Mouse (Mus musculus) kidney, embryonic 15.5 days (tissue): ENCODE measurements at regions not wholly inside any gene's neighbourhood (a gene's known extent, or its start where the extent isn't known, plus 50 kb on each side); places are given as distances from the start of the nearest gene placed in this dataset.

Experiments
- ATAC-seq: fragments of 200-750 bp; cut with Nextera tagmentation; replicated peaks from 2 replicates; pipeline ENCODE4 v1.8.0; 2017; ENCODE audit warnings: moderate TSS enrichment; ENCODE audit not compliant: low FRiP score
- H3K27ac ChIP-seq: fragments of 300-500 bp; sonication (generic); 2 replicates; pipeline ENCODE4 v1.5.1; 2015; ENCODE audit warnings: mild to moderate bottlenecking, inconsistent platforms
- H3K27me3 ChIP-seq: fragments of 300-500 bp; sonication (generic); 2 replicates; pipeline ENCODE4 v1.6.1; 2015; ENCODE audit warnings: inconsistent platforms
- H3K36me3 ChIP-seq: fragments of 300-500 bp; sonication (generic); 2 replicates; pipeline ENCODE4 v1.6.1; 2015; ENCODE audit warnings: inconsistent platforms
- H3K4me1 ChIP-seq: fragments of 300-500 bp; sonication (generic); 2 replicates; pipeline ENCODE4 v1.6.1; 2015; ENCODE audit warnings: inconsistent platforms
- H3K4me2 ChIP-seq: fragments of 300-500 bp; sonication (generic); 2 replicates; pipeline ENCODE4 v1.6.1; 2015; ENCODE audit warnings: moderate library complexity, mild to moderate bottlenecking, inconsistent platforms
- H3K4me3 ChIP-seq: fragments of 300-500 bp; sonication (generic); replicated peaks from 2 replicates; pipeline ENCODE4 v1.5.1; 2015; ENCODE audit warnings: mild to moderate bottlenecking, inconsistent platforms
- H3K9ac ChIP-seq: fragments of 300-500 bp; sonication (generic); 2 replicates; pipeline ENCODE4 v1.6.1; 2015; ENCODE audit warnings: mild to moderate bottlenecking, inconsistent platforms
- H3K9me3 ChIP-seq: fragments of 300-500 bp; sonication (generic); replicated peaks from 2 replicates; pipeline ENCODE4 v1.6.1; 2016; ENCODE audit warnings: inconsistent platforms
- WGBS: fragments of 180-500 bp; shearing (Covaris S2); methylation state at CpG from one replicate; pipeline ENCODE4 v1.1.7; 2015; ENCODE audit warnings: mixed read lengths; 5-methylcytosine and 5-hydroxymethylcytosine counted together

GRCm38 (mm10) chr1:50704639-50705038 is 195.8 kb upstream of the Tmeff2 start:
- no peaks in the 10 kb centered on the region for H3K36me3 ChIP-seq
- no peak overlapping the region for H3K27ac ChIP-seq
- 87% methylated on average over 2 of the region's 2 CpGs for WGBS
- ATAC-seq = no peak
- no peak overlapping the region for H3K9ac ChIP-seq
- H3K4me1 ChIP-seq = no peaks in the 10 kb centered on the region
- no peak overlapping the region for H3K4me2 ChIP-seq
- no peaks in the 10 kb centered on the region for H3K27me3 ChIP-seq
- no peaks in the 10 kb centered on the region for H3K9me3 ChIP-seq
- no peak overlapping the region for H3K4me3 ChIP-seq

- 72% methylated on average over 5 of the region's 5 CpGs for WGBS
- Histone ChIP-seq H3K4me3 (no peak overlapping the region), H3K9me3 (no peaks in the 10 kb centered on the region), H3K9ac (no peak overlapping the region), H3K36me3 (no peaks in the 10 kb centered on the region), H3K4me2 (no peak overlapping the region), H3K27ac (no peak overlapping the region), H3K27me3 (no peaks in the 10 kb centered on the region), H3K4me1 (no peaks in the 10 kb centered on the region)
- ATAC-seq = no peak
Measured at GRCm38 (mm10) chr1:50745049-50745448, 155.4 kb upstream of the Tmeff2 start.

GRCm38 (mm10) chr1:50770211-50770610 is 130.2 kb upstream of the Tmeff2 start:
- Histone ChIP-seq H3K9ac (no peak overlapping the region), H3K4me1 (no peaks in the 10 kb centered on the region), H3K27me3 (no peaks in the 10 kb centered on the region), H3K9me3 (no peaks in the 10 kb centered on the region), H3K4me2 (no peak overlapping the region), H3K27ac (no peak overlapping the region), H3K36me3 (no peaks in the 10 kb centered on the region), H3K4me3 (no peak overlapping the region)
- no peak for ATAC-seq

GRCm38 (mm10) chr1:50795264-50795663 is 105.2 kb upstream of the Tmeff2 start:
- H3K4me2 ChIP-seq = no peak overlapping the region
- no peak overlapping the region for H3K9ac ChIP-seq
- H3K27ac ChIP-seq = no peak overlapping the region
- ATAC-seq = peak; percentile 36; the same call in 1 of the 2 replicates
- H3K4me1 ChIP-seq = no peaks in the 10 kb centered on the region
- WGBS = 30% methylated on average over 3 of the region's 3 CpGs
- no peak overlapping the region for H3K4me3 ChIP-seq
- no peaks in the 10 kb centered on the region for H3K27me3 ChIP-seq
- no peaks in the 10 kb centered on the region for H3K9me3 ChIP-seq
- no peaks in the 10 kb centered on the region for H3K36me3 ChIP-seq

GRCm38 (mm10) chr1:50798166-50798565 is 102.3 kb upstream of the Tmeff2 start:
- Histone ChIP-seq H3K9me3 (no peaks in the 10 kb centered on the region), H3K27ac (no peak overlapping the region), H3K27me3 (no peaks in the 10 kb centered on the region), H3K4me3 (no peak overlapping the region), H3K4me2 (no peak overlapping the region), H3K9ac (no peak overlapping the region), H3K36me3 (no peaks in the 10 kb centered on the region), H3K4me1 (no peaks in the 10 kb centered on the region)
- ATAC-seq = no peak
- 74% methylated on average over 3 of the region's 3 CpGs for WGBS

- no peak for ATAC-seq
- Histone ChIP-seq H3K4me2 (no peak overlapping the region), H3K9me3 (no peaks in the 10 kb centered on the region), H3K27me3 (no peaks in the 10 kb centered on the region), H3K27ac (no peak overlapping the region), H3K4me1 (no peaks in the 10 kb centered on the region), H3K4me3 (no peak overlapping the region), H3K9ac (no peak overlapping the region), H3K36me3 (no peaks in the 10 kb centered on the region)
- WGBS = 62% methylated on average over 1 of the region's 1 CpGs
Measured at GRCm38 (mm10) chr1:50806321-50806720, 94.1 kb upstream of the Tmeff2 start.

GRCm38 (mm10) chr1:50806821-50807220 is 93.6 kb upstream of the Tmeff2 start:
- no peak overlapping the region for H3K9ac ChIP-seq
- WGBS = 86% methylated on average over 1 of the region's 1 CpGs
- no peaks in the 10 kb centered on the region for H3K4me1 ChIP-seq

GRCm38 (mm10) chr1:50831663-50832062 is 68.8 kb upstream of the Tmeff2 start:
- Histone ChIP-seq H3K27me3 (no peaks in the 10 kb centered on the region), H3K9me3 (no peaks in the 10 kb centered on the region), H3K27ac (no peak overlapping the region), H3K36me3 (no peaks in the 10 kb centered on the region), H3K4me3 (no peak overlapping the region), H3K9ac (no peak overlapping the region), H3K4me1 (no peaks in the 10 kb centered on the region), H3K4me2 (no peak overlapping the region)
- 49% methylated on average over 1 of the region's 1 CpGs for WGBS
- ATAC-seq = no peak

More at GRCm38 (mm10) chr1:50806821-50807220, 93.6 kb upstream of the Tmeff2 start:
- Histone ChIP-seq H3K36me3 (no peaks in the 10 kb centered on the region), H3K27ac (no peak overlapping the region), H3K27me3 (no peaks in the 10 kb centered on the region), H3K4me2 (no peak overlapping the region), H3K4me3 (no peak overlapping the region), H3K9me3 (no peaks in the 10 kb centered on the region)
- ATAC-seq = no peak

GRCm38 (mm10) chr1:50836123-50836522 is 64.3 kb upstream of the Tmeff2 start:
- H3K9ac ChIP-seq = no peak overlapping the region
- no peak overlapping the region for H3K4me3 ChIP-seq
- no peaks in the 10 kb centered on the region for H3K36me3 ChIP-seq
- H3K9me3 ChIP-seq = no peaks in the 10 kb centered on the region
- no peaks in the 10 kb centered on the region for H3K4me1 ChIP-seq
- no peaks in the 10 kb centered on the region for H3K27me3 ChIP-seq
- ATAC-seq = no peak
- 58% methylated on average over 6 of the region's 6 CpGs for WGBS
- H3K4me2 ChIP-seq = no peak overlapping the region
- H3K27ac ChIP-seq = no peak overlapping the region

- H3K4me3 ChIP-seq = no peak overlapping the region
- no peak overlapping the region for H3K27ac ChIP-seq
- ATAC-seq = no peak
- 67% methylated on average over 1 of the region's 1 CpGs for WGBS
- no peak overlapping the region for H3K9ac ChIP-seq
- no peak overlapping the region for H3K4me2 ChIP-seq
- no peaks in the 10 kb centered on the region for H3K36me3 ChIP-seq
- H3K4me1 ChIP-seq = no peaks in the 10 kb centered on the region
- no peaks in the 10 kb centered on the region for H3K27me3 ChIP-seq
- H3K9me3 ChIP-seq = no peaks in the 10 kb centered on the region
Measured at GRCm38 (mm10) chr1:50847156-50847555, 53.3 kb upstream of the Tmeff2 start.
